ENCODE assay signal across 21 mouse cellular contexts in genomic region chr5:124220551-124220950, GRCm38 (mm10). TPM values are rescaled to one million over a fixed set of nuclear protein-coding genes. Genes with fewer than 3 reads are reported as not detected.
DNase-seq lines count a peak whose midpoint lies in the region; ATAC-seq and TF ChIP-seq lines count a peak whose summit lies in the region.
"Had no signal": no experiment of that assay in that cellular context is flagged by ENCODE, and none has a peak within 500 bp of the region (broad histone marks: within the 10 kb centered on the region; RNA-seq: fewer than 3 reads in every experiment).

No protein-coding gene starts in this region.

- peaks cover 85% of the 10 kb centered on the region for H3K4me1 ChIP-seq in heart, embryonic 10.5 days
- peaks cover 42% of the 10 kb centered on the region for H3K4me1 ChIP-seq in spleen, adult 2 months (ENCODE audit: control insufficient read depth, insufficient read depth, insufficient read length)

- no peaks in the 10 kb centered on the region for H3K27me3 ChIP-seq in heart, embryonic 10.5 days (ENCODE audit: insufficient read depth, poor library complexity, severe bottlenecking)
- H3K27me3 ChIP-seq in spleen, adult 2 months (ENCODE audit: control insufficient read depth, insufficient read depth, low read length): no peaks in the 10 kb centered on the region
- H3K27me3 ChIP-seq: megakaryocyte, embryonic 14.5 days; neural tube, embryonic 13.5 days; Patski had no signal

- no peaks in the 10 kb centered on the region for H3K9me3 ChIP-seq in heart, embryonic 10.5 days
- H3K9me3 ChIP-seq: megakaryocyte, embryonic 14.5 days; neural tube, embryonic 13.5 days had no signal

- no peak for ATAC-seq in erythroid progenitor cell, adult 5-6 weeks (replicated peaks; ENCODE audit: low FRiP score, poor library complexity, severe bottlenecking)
- ATAC-seq: midbrain, embryonic 16.5 days had no signal

- peak overlapping the region; percentile 52 for H3K27ac ChIP-seq in heart, embryonic 10.5 days
- peak overlapping the region; percentile 98 for H3K27ac ChIP-seq in layer of hippocampus, adult 2 months
- peak overlapping the region; percentile 49; the same call in 1 of the 2 replicates for H3K27ac ChIP-seq in spleen, adult 2 months (ENCODE audit: insufficient read depth, low read length)
- H3K27ac ChIP-seq: hindbrain, embryonic 14.5 days had no signal

- no peak for TF ChIP-seq CTCF in layer of hippocampus, adult 2 months (conservative IDR thresholded peaks at IDR 0.05)
- no peak for TF ChIP-seq CTCF in spleen, adult 2 months (IDR thresholded peaks at IDR 0.05; ENCODE audit: extremely low read depth, insufficient read depth, insufficient read length, insufficient replicate concordance)

- no peak for TF ChIP-seq POLR2A in spleen, adult 2 months (IDR thresholded peaks at IDR 0.05; ENCODE audit: low read depth, low read length)

- no peak overlapping the region for H3K4me3 ChIP-seq in heart, embryonic 10.5 days
- no peak overlapping the region for H3K4me3 ChIP-seq in layer of hippocampus, adult 2 months
- no peak overlapping the region for H3K4me3 ChIP-seq in spleen, adult 2 months (ENCODE audit: extremely low read depth, insufficient read depth, insufficient read length)
- H3K4me3 ChIP-seq: megakaryocyte, embryonic 14.5 days; neural tube, embryonic 13.5 days had no signal

- WGBS in heart, embryonic 10.5 days: 83% methylated on average over 5 of the region's 5 CpGs
- 94% methylated on average over 5 of the region's 5 CpGs for WGBS in spleen, adult 2 months

- no peak for DNase-seq in heart, embryonic 10.5 days (ENCODE audit: low spot score)
- no peak for DNase-seq in heart, postnatal 4 days
- DNase-seq in layer of hippocampus, adult 2 months (ENCODE audit: low spot score in 2 of 2): no peak
- DNase-seq in layer of hippocampus, adult 18-20 months (ENCODE audit: low spot score in 2 of 2): no peak
- DNase-seq in spleen, adult 2 months (ENCODE audit: low read depth in 1 of 2, low spot score in 2 of 2): no peak
- no peak for DNase-seq in spleen, adult 12 weeks (ENCODE audit: low spot score)
- no peak for DNase-seq in spleen, postnatal 14 days (ENCODE audit: low spot score in 2 of 2)
- DNase-seq: adrenal gland, postnatal 36 days; B cell, adult 2 months; cerebellum, postnatal 10 days; gastrocnemius, postnatal 25 days; kidney, adult 18-20 months; kidney, postnatal 36 days; lung, adult 18-20 months; retina, postnatal 1 day had no signal

- H3K36me3 ChIP-seq in heart, embryonic 10.5 days: peaks cover 4% of the 10 kb centered on the region; the same call in 1 of the 2 replicates
- no peaks in the 10 kb centered on the region for H3K36me3 ChIP-seq in spleen, adult 2 months (ENCODE audit: control insufficient read depth, insufficient read depth, low read length)
- H3K36me3 ChIP-seq: neural tube, embryonic 13.5 days had no signal

RNA-seq across cellular contexts. Expression of gene Pitpnm2, which starts 29.0 kb away (rescaled TPM):
- 4.8 and 6.1 TPM in 2 replicates for polyA plus RNA-seq in heart, embryonic 10.5 days (2016; fragmentation: Nextera tagmentation; extraction: Ambion mirVana)
- 10 to 100 TPM; 45.9 to 52.2 TPM for total RNA-seq in heart, postnatal 4 days (2021)
- 100 to 1,000 TPM; 379 to 394 TPM for total RNA-seq in layer of hippocampus, adult 2 months (2021)
- total RNA-seq in layer of hippocampus, adult 18-20 months (2021): 100 to 1,000 TPM; 315 to 325 TPM
- polyA plus RNA-seq in spleen, adult 2 months (2012; rRNA removed): 65.8 and 97.5 TPM in 2 replicates
- 0.42 and 2.5 TPM in 2 replicates for total RNA-seq in erythroid progenitor cell, adult 5-6 weeks (2015; ENCODE audit: low replicate concordance)
- 0.51 and 0.76 TPM in 2 replicates for total RNA-seq in erythroid progenitor cell, adult 5-6 weeks (2017; ENCODE audit: low replicate concordance)

Comparison
In these comparisons a context has a peak if more than half of its experiments do, and no peak if none do; other contexts are left out.
1. RNA of gene Pitpnm2, which starts 29.0 kb away (total RNA-seq): 379 to 394 TPM in layer of hippocampus, adult 2 months, 315 to 325 TPM in layer of hippocampus, adult 18-20 months and 45.9 to 52.2 TPM in heart, postnatal 4 days; 0.42 to 2.5 TPM in erythroid progenitor cell, adult 5-6 weeks; every median in the first group is over 10 times any median in the second.
2. Peak in every context shown above with its lines, with median percentiles within 50 percentile points of each other: H3K27ac ChIP-seq.